Comparison of ENCODE assay signal across 21 mouse cellular contexts in the genomic region with DNA sequence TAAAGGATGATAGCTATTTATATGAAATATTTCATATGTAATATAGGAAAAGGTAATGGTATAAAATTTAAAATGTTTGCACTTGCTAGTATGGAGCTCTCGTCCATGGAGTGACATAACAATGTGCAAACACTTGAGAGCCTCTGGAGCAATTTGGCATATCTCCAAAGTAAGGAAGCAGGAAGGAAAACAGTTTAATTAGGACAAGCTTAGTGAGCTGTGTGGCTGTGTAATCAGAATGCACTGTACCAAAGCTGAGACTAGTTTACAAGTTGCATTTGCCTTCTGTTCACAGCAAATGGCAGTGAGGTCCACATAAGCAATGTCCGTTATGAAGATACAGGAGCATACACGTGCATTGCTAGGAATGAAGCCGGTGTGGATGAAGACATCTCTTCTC.
A peak's percentile ranks its signal among the peaks of the same experiment; 100 is the strongest.
DNase-seq lines count a peak whose midpoint lies in the region; ATAC-seq and TF ChIP-seq lines count a peak whose summit lies in the region.
"Had no signal": no experiment of that assay in that cellular context is flagged by ENCODE, and none has a peak within 500 bp of the region (broad histone marks: within the 10 kb centered on the region; RNA-seq: fewer than 3 reads in every experiment).

No protein-coding gene starts in this region.

- no peak overlapping the region for H3K27ac ChIP-seq in embryonic facial prominence, embryonic 14.5 days (replicated peaks; ENCODE audit: low read depth, low read length)
- H3K27ac ChIP-seq in embryonic facial prominence, embryonic 10.5 days (replicated peaks) = no peak overlapping the region
- no peak overlapping the region for H3K27ac ChIP-seq in lung, embryonic 14.5 days (ENCODE audit: low read depth)
- 0 out of 2 replicates have a peak overlapping the region, but pooled peaks have one; percentile 13 for H3K27ac ChIP-seq in neural tube, embryonic 15.5 days (replicated peaks)
- H3K27ac ChIP-seq: embryonic facial prominence, embryonic 15.5 days; heart, adult 2 months; heart, embryonic 15.5 days; left cerebral cortex, adult 2 months; limb, embryonic 10.5 days; lung, embryonic 15.5 days; midbrain, embryonic 15.5 days; neural tube, embryonic 12.5 days had no signal

- H3K9ac ChIP-seq in embryonic facial prominence, embryonic 14.5 days (ENCODE audit: low read depth, low read length) = no peak overlapping the region
- no peak overlapping the region for H3K9ac ChIP-seq in lung, embryonic 14.5 days
- H3K9ac ChIP-seq in neural tube, embryonic 15.5 days (replicated peaks) = no peak overlapping the region
- H3K9ac ChIP-seq: embryonic facial prominence, embryonic 15.5 days; heart, embryonic 15.5 days; lung, embryonic 15.5 days; midbrain, embryonic 15.5 days; neural tube, embryonic 12.5 days had no signal

- H3K27me3 ChIP-seq in embryonic facial prominence, embryonic 14.5 days (replicated peaks; ENCODE audit: control insufficient read depth, insufficient read depth, low read length) = no peaks in the 10 kb centered on the region
- no peaks in the 10 kb centered on the region for H3K27me3 ChIP-seq in embryonic facial prominence, embryonic 10.5 days (replicated peaks; ENCODE audit: low read depth, poor library complexity, severe bottlenecking)
- H3K27me3 ChIP-seq in lung, embryonic 14.5 days (ENCODE audit: insufficient read depth, low read length) = no peaks in the 10 kb centered on the region
- H3K27me3 ChIP-seq in neural tube, embryonic 15.5 days (replicated peaks) = no peaks in the 10 kb centered on the region
- H3K27me3 ChIP-seq: embryonic facial prominence, embryonic 15.5 days; heart, embryonic 15.5 days; lung, embryonic 15.5 days; midbrain, embryonic 15.5 days; neural tube, embryonic 12.5 days; Patski had no signal

- H3K9me3 ChIP-seq in embryonic facial prominence, embryonic 14.5 days (ENCODE audit: control insufficient read depth, low read length) = no peaks in the 10 kb centered on the region
- H3K9me3 ChIP-seq in embryonic facial prominence, embryonic 10.5 days = no peaks in the 10 kb centered on the region
- H3K9me3 ChIP-seq in lung, embryonic 14.5 days (ENCODE audit: low read depth, low read length) = no peaks in the 10 kb centered on the region
- H3K9me3 ChIP-seq in neural tube, embryonic 15.5 days (replicated peaks) = no peaks in the 10 kb centered on the region
- H3K9me3 ChIP-seq: embryonic facial prominence, embryonic 15.5 days; heart, embryonic 15.5 days; limb, embryonic 10.5 days; lung, embryonic 15.5 days; midbrain, embryonic 15.5 days; neural tube, embryonic 12.5 days had no signal

- DNase-seq in embryonic facial prominence, embryonic 14.5 days (ENCODE audit: low spot score) = peak; percentile 3
- DNase-seq in embryonic facial prominence, embryonic 10.5 days (ENCODE audit: low spot score) = no peak
- peak; percentile 6 for DNase-seq in lung, embryonic 14.5 days
- DNase-seq in lung, postnatal 14 days = no peak
- peak; percentile 47 for DNase-seq in cerebellum, adult 9-10 months
- DNase-seq in adrenal gland, postnatal 25 days = no peak
- DNase-seq: adrenal gland, postnatal 14 days; heart, adult 2 months; kidney, adult 2 months; kidney, postnatal 25 days had no signal

- no peaks in the 10 kb centered on the region for H3K4me1 ChIP-seq in embryonic facial prominence, embryonic 14.5 days (ENCODE audit: control insufficient read depth, insufficient read depth, low read length)
- H3K4me1 ChIP-seq in embryonic facial prominence, embryonic 10.5 days = no peaks in the 10 kb centered on the region
- no peaks in the 10 kb centered on the region for H3K4me1 ChIP-seq in lung, embryonic 14.5 days (ENCODE audit: insufficient read depth)
- H3K4me1 ChIP-seq in neural tube, embryonic 15.5 days = peaks cover 4% of the 10 kb centered on the region; the same call in 1 of the 2 replicates
- H3K4me1 ChIP-seq: embryonic facial prominence, embryonic 15.5 days; heart, embryonic 15.5 days; limb, embryonic 10.5 days; lung, embryonic 15.5 days; midbrain, embryonic 15.5 days; neural tube, embryonic 12.5 days had no signal

- H3K4me2 ChIP-seq in embryonic facial prominence, embryonic 14.5 days (ENCODE audit: low read depth, low read length) = no peak overlapping the region
- H3K4me2 ChIP-seq in lung, embryonic 14.5 days = no peak overlapping the region
- H3K4me2 ChIP-seq in neural tube, embryonic 15.5 days = no peak overlapping the region
- H3K4me2 ChIP-seq: embryonic facial prominence, embryonic 15.5 days; heart, embryonic 15.5 days; liver, embryonic 11.5 days; lung, embryonic 15.5 days; midbrain, embryonic 15.5 days; neural tube, embryonic 12.5 days had no signal

- no peaks in the 10 kb centered on the region for H3K36me3 ChIP-seq in embryonic facial prominence, embryonic 14.5 days (ENCODE audit: control insufficient read depth, insufficient read depth, low read length)
- H3K36me3 ChIP-seq in embryonic facial prominence, embryonic 10.5 days (replicated peaks) = no peaks in the 10 kb centered on the region
- H3K36me3 ChIP-seq in lung, embryonic 14.5 days (ENCODE audit: insufficient read depth) = no peaks in the 10 kb centered on the region
- no peaks in the 10 kb centered on the region for H3K36me3 ChIP-seq in neural tube, embryonic 15.5 days
- H3K36me3 ChIP-seq: embryonic facial prominence, embryonic 15.5 days; heart, embryonic 15.5 days; limb, embryonic 10.5 days; lung, embryonic 15.5 days; midbrain, embryonic 15.5 days; neural tube, embryonic 12.5 days had no signal

- 69% methylated on average over 4 of the region's 4 CpGs for WGBS in embryonic facial prominence, embryonic 14.5 days
- 84% methylated on average over 4 of the region's 4 CpGs for WGBS in embryonic facial prominence, embryonic 10.5 days
- WGBS in lung, embryonic 14.5 days = 58% methylated on average over 4 of the region's 4 CpGs
- WGBS in neural tube, embryonic 15.5 days = 61% methylated on average over 4 of the region's 4 CpGs

- TF ChIP-seq CTCF in lung, embryonic 14.5 days (IDR thresholded peaks at IDR 0.05; ENCODE audit: low read depth) = no peak

- no peak overlapping the region for H3K4me3 ChIP-seq in embryonic facial prominence, embryonic 14.5 days (ENCODE audit: low read depth, low read length)
- no peak overlapping the region for H3K4me3 ChIP-seq in embryonic facial prominence, embryonic 10.5 days
- H3K4me3 ChIP-seq in lung, embryonic 14.5 days (ENCODE audit: low read depth, low read length) = no peak overlapping the region
- no peak overlapping the region for H3K4me3 ChIP-seq in neural tube, embryonic 15.5 days (replicated peaks)
- H3K4me3 ChIP-seq: embryonic facial prominence, embryonic 15.5 days; heart, adult 2 months; heart, embryonic 15.5 days; left cerebral cortex, adult 2 months; limb, embryonic 10.5 days; lung, embryonic 15.5 days; midbrain, embryonic 15.5 days; neural tube, embryonic 12.5 days had no signal

- ATAC-seq in embryonic facial prominence, embryonic 14.5 days (ENCODE audit: low read depth) = no peak
- ATAC-seq in lung, embryonic 14.5 days (ENCODE audit: insufficient read depth) = no peak
- ATAC-seq in neural tube, embryonic 15.5 days (ENCODE audit: low FRiP score) = peak; percentile 69
- ATAC-seq: activated CD4-positive, CD25-positive, alpha-beta regulatory T cell, adult 4 months; midbrain, embryonic 15.5 days; Patski had no signal

Comparison
In these comparisons a context has a peak if more than half of its experiments do, and no peak if none do; other contexts are left out.
1. DNase-seq: peak in embryonic facial prominence, embryonic 14.5 days (single experiment), lung, embryonic 14.5 days (single experiment) and cerebellum, adult 9-10 months (single experiment); none in embryonic facial prominence, embryonic 10.5 days (single experiment), lung, postnatal 14 days (single experiment) and adrenal gland, postnatal 25 days (single experiment).